Mouse (Mus musculus) urinary bladder, adult 2 months (tissue): ENCODE data around the gene Rin3. TPM values are rescaled to one million over a fixed set of nuclear protein-coding genes. Genes with fewer than 3 reads are reported as not detected.

Source experiments
- DNase-seq: peaks from one replicate; pipeline ENCODE4 v3.0.0; 2022; ENCODE audit warnings: low spot score
- polyA plus RNA-seq: library from polyadenylated mRNA; depleted of rRNA; stranded (reverse); fragments of >200 nt; gene quantifications from 2 replicates; pipeline ENCODE4 v1.2.3, GENCODE M21; 2012

The Rin3 gene
- polyA plus RNA-seq, 1 experiment, result 2.1 TPM

DNA sequence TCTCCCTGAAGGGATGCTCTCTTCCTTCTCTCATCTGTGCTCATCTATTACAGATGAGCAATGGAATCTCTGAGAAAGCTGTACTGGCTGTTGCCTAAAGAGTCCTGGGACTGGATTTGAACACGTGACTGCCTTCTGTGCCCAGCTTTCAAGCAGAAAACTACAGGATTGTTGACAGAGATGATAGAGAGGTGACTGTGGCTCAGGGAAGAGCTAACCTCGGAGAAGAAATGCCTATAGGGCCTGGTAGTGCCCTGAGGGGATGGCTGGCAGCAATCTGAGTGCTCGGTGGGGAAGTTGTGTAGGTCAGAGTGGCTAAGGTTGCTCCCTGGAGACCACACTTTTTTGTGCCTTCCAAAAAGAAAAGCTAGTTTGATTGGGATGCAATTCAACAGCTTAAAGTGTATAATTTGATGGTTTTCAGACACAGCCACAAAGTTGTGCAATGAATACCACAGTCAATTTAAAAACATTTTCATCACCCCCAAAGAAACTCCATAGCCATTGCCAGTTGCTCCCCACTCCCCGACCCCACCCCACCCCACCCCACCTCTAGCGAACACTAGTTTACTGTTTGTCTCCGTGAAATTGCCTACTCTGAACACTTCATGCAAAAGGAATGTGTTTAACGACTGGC is 1.9 kb upstream of the Rin3 start:
- no peak for DNase-seq

DNA sequence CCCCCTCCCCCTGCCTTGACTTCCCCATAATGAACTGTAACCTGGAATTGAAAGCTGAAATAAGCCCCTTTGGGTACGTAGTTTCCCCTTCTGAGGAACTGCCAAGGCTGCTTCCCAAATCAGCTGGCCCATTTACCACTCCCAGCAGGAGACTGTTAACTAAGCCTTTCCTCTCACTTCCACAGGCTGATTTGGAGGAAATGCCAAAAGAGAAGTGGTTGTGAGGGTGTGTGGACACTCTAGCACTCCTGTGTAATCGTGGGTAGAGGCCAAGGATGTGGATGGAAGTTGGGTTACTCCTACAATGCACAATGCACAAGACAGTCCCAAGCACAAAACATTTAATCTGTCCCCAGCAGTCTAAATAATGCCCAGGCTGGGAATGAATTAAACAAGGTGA is 722 bp upstream of the Rin3 start:
- no peak for DNase-seq

DNA sequence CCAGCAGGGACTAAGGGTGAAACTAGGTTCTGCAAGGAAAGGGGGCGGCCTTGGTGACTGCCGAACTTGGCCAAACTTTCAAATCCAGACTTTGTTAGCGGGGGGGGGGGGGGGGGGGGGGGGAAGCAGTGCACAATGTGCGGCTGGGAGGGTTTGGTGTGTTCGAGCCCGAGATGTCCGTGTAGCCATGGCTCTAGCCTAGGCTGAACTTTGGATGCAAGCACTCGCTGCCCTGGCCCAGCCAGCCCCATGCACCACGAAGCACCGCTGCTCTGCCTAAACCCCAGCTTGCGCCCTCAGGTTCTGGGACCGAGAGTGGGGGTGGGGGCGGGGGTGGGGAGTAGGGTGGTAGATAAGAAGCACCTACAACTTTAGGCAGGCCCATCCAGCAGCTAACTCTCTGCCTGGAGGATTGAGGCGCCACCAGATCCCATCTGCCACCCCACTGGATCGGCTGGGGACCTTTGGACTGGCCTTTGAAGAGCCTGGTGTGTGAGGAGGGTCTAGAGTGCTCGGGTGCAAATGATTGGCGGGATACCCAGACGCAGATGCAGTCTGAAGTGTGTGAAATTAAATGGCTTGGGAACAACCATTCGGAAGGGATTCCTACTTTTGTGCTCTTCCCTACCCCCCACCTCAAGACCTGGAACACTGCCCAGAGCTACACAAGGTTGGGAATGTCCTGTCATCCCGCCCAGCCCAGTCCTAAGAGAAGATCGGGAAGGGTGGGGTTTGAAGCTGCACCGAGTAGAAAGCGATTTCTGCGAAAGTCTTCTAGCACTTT is 827 bp downstream of the Rin3 start:
- no peak for DNase-seq

DNA sequence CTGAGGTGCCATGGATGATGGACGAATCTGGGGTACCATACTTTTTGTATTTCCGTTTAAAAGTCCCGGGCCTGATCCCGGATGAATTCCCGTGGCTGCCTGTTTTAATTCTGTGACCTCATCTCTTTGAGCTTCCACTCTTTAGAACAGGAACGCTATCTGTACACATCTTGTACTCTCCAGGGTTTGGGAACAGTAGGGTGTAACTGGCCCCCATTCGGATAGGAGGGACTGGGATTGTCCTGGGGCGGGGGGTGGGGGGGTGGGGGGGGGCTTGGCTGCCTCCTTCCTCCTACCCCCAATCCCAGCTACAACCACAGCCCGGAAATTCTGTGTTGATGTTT is 1.4 kb downstream of the Rin3 start:
- DNase-seq, result no peak

DNA sequence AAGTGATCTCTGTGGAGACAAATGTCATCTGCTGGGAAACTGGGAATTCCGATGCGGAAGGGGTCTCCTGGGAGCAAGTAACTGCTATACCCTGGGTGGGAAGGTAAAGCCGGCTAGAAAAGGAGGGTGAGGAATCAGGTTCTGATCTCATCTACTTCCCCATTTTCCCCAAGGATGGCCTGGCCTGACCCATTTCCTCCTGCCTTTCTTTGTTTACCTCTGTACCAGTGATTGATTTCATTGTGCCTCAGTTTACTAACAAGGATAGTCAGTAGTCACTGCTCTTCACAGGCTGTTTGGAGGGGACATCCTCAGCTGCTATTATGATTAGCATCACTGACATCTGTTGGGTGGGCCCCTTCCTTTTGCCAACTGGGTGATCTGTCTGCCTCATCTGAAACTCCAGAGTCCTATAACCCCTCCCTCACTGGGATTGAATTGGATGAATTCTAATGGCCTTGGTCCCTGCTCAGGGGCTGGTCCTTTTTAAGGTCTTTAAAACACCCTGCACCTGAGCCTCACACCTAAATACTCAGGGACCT is 1.8 kb downstream of the Rin3 start:
- no peak for DNase-seq

DNA sequence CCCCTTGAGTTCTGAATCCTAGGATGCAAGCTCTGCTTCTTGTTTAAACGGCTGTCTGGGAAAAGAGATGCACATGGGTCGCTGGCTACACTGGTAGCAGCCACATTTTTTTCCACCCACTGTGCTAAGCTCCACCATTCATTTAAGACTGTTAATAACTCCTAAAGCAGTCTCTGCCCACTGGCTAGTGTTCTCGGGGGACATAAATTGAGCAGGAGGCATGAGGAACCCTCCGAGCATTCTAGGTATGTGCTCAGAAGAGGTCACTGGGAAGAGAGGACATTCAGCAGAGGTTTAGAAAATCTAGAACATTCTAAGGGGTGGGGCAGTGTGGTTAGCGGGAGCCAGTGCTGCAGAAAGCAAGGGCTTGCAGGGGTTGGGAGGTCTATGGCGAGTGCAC is 2.5 kb downstream of the Rin3 start:
- no peak for DNase-seq

DNA sequence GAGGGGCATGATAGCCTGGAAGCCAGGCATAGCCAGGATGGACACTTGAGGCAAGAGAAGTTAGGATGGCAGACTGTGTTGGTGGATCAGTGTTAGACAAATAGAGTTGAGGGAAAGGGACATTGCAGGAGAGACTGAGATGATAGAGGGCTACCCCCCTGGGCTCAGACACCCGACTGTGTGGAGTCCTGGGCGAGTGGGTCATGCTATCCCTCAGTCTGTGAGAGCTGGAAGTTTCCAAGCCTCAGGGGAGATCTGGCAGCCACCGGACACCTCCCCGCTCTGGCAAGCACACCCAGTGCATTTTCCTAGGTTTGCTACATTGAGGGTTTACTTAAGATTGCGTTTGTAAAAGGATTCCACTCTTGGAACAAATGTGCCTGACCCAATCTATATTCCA is 2.9 kb downstream of the Rin3 start:
- no peak for DNase-seq

DNA sequence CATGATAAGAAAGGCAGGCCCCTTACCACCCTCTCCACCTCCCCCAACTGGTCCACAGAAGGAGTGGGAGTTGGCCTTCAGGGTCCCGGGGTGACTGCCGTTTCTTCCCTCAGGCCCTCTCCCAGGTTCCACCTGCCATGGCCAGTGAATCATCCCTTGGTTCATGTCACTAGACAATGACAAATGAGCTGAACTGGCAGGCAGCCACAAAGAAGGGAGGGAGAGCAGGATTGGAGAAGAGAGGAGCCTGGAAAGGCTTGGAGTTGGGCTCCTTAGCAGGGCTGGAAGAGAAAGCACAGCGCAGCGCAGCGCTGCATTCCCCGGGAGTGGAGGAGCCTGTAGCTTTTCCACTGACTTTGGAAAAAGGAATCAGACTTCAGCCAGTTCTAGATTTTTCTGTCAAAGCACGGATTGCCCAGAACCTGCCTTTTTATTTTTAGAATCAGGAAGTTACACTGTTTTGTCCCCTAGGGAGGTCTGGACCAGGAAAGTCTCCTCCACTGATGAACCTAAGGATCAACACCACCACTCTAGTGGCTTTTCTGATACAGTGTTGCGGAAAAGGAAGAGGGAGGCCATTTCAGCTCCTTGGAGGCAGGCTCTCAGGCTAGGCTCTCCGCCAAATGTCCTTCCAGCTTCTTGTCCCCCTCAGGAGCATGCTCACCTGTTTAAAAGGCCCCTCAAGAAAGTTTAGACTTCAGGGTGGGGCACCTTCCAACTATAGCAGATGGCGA is 4.0 kb downstream of the Rin3 start:
- DNase-seq, result no peak

DNA sequence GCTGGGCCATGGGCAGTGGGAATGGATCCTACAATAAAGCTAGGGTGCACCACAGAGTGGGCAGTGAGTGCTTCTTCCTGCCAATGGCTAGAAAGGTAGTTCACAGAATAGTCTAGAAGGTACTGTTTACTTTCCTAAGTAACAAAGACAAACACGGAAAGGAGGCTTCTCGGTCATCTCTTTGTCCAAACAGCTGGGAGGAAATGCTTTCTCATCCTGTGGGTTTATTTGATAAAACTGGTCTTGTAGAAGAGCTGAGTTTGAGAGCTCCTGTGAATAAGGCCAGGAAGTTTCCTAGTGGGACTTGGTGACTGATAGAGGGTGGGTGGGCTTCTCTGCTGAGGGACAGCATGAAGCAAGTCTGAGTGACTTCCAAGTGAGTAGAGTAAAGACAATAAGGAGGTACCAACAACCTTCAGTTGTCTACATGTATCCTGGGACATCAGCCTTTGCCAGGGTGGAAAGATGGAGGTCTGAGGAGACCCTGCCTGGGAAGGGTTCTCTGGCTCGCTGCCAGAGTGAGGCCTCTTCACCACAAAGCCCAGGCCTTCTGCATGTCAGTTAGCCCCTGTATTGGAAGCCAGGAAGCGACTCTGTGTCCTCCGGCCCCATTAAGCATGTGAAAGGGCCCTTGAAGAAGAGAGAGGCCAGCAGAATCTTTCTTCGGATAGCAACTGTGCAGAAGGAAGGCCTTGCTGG is 5.2 kb downstream of the Rin3 start:
- no peak for DNase-seq

DNA sequence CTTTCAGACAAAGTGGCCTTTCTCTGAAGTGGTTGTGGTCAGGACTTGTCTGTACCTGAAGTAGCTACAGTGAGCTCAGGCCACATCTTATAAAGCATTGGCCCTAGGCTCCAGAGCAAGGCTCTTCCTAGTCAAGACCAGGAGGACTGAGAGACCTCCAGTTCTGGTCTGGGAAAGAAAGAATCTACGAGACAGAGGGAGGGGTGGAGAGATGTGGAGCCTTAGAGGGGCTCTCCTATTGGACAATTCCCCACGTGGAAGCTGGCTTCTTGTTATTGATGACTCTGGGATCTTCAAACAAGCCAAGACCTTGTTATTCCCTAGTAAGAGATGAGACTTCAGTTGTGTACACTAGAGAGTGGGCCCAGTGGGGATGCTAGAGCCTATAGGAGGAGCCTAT is 6.0 kb downstream of the Rin3 start:
- no peak for DNase-seq

DNA sequence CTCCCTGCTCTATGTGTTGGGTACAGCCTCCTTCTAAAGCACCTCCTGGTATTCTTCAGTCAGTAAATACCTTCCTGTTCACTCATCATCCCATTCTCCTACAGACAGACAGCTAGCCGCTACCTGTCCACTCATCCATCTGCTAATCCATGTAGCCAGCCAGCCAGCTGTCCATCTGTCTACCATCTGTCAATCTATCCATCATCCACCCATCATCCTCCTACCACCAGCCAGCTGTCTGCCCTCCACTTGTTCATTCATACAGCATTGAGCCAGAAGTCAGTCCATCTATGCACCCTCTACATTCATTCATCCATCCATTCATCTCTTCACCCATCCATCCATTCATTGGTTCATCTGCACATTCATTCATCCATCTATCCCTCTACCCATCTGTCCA is 6.7 kb downstream of the Rin3 start:
- DNase-seq, result no peak

DNA sequence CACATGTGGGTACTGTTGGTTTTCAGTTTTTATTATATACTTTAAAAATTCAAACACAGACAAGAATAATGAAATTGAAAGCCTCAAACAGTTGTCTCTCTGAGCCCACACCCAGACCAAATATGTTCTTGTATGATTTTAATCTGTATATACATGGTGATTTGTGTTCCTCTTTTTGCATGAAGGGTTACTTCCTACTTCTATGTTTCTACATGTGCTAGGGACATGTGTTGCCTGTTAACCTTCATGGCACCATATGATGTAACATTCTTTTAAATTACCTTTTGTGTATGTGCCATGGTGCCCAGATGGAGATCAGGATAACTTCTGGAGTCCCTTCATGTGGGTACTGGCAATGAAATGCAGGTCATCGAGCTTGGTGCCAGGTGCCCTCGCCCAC is 7.8 kb downstream of the Rin3 start:
- no peak for DNase-seq

DNA sequence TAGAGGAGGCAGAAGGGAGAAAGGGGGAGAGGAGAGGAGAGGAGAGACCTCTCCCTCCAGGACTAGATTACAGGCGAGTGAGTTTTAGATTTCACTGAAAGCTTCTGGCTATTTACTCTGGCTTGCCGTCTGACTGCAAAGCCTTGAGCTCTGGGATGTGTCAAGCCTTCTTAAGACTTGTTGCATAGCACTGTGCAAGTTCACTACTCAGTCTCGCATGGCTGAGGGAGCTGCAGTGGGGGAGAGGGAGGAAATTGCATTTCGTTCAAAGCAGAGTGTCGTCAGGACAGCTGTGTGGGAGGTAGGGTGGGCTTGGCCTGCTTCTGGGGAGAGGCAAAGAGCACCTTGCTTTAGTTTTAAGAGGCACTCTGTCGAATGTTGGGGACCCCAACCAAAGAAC is 8.8 kb downstream of the Rin3 start:
- no peak for DNase-seq

DNA sequence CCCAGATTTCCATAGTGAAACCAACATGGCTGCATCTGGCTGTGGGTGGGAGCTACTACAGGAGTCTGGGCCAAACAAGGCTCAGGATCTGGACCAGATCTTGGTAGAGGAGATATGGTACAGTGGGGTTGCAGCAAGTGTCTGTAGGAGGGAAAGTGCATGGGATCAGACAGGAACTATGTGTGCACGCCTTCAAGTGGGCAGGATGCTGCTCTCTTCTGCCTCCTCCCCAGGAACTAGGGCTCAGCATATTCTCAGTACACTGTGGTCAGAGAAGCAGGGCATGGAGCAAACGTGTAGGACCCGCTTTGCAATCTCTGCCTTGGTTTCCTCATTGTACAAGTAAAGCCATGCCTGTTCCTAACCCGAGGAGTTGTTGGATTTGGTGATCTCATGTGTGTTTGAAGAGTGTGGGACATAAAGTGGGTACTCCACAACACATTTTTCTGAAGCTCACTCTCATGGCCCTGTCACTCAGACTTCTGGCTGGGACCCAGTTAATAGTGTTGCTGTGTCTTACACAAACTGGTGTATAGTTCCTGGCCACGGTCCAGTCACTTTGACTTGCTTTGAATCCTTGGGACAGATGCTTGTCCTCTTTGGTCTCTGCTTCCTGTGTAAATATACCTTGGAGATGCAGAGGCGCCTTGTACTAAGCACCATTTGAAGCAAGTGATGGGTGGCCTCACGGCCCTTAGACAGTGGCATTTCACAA is 9.8 kb downstream of the Rin3 start:
- DNase-seq, result no peak

DNA sequence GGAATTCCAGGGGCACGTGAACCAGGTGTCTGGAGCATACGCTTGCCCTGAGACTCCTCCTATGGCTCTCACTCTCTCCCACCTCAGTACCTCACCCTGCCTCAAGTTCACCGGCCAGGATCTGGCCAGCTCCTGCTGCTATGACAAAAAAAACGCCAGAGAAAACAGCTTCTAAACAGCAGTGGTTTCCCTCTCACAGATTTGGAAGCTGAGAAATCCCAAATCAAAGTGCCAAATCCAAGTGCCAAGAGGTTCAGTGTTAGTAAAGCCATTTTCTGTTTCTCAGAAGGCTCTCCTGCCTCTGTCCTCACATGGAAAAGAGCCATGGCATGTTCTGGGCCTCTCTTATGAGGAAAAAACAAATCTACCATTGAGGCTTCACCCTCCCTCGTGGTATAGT is 11.8 kb downstream of the Rin3 start:
- DNase-seq, result no peak

DNA sequence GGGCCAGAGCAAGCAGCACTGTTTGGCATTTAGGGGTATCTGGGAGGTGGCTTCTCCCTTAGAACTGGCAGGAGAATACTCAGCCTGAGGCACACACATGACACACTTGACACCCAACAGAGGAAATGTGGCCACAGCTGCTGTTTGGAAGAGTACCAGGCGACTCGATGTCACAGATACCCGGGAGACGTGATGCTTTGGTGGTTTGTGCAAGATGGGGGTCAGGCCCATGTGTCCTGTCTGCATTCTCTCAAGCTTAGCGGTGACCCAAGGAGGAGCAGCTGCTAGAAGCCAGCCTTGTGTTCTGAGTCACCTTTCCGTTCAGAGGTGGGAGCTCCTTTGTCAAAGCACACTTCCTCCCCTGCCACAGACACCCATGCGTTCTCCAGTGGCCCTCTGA is 12.4 kb downstream of the Rin3 start:
- no peak for DNase-seq

DNA sequence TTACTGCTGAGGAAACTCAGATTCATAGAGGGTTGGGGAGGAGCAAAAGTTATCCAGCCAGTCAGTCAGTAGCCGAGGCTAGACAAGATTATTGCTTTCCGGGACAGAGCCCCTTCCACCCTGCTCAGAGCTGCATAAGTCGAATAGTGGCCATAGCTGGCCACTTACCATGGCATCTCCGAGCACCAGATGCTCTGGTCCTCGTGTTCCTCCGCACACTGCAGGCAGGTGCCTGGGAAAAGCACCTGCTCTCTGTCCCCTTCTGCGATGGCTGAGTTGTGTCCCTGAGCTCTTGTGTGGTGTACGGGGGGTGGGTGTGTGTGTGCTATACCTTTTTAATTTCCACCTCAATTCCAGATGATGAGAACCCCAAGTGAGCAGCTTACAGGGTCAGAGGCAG is 12.8 kb downstream of the Rin3 start:
- no peak for DNase-seq

DNA sequence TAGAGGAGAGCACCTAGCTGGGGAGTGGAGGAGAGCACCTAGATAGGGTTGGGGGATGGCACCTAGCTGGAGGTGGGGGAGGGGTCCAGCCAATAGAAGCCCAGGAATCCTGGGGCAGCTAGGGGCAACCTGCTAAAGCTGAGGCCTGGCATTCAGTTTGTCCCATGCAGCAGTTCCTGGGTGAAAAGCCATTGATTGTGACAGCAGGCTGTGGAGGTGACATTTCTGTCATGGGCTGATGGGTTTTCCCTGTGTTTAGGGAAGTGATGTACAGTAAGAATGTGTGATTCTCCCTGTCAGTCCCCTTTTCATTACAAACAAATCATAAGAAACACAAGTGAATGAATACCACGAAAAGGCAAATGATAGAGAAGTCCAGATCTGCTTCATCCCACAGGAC is 13.5 kb downstream of the Rin3 start:
- no peak for DNase-seq

DNA sequence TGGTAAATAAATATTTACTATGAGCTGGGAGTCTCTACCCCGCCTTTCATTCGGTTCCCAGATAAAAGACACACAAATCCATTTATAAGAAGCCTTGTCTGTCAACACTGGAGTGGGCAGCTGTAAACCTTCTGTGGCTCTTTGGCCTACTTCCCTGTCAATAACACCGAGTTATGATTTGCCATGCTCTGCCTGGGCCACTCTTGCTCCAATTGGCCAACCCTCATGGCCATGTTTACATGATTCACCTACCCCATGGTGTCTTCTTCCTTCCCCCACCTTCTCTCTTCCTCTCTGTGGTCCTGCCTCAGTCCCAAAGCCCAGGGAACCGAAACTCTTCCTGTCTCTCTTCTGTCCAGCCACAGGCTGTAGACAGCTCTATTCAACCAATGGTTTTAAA is 14.1 kb downstream of the Rin3 start:
- DNase-seq, result no peak

DNA sequence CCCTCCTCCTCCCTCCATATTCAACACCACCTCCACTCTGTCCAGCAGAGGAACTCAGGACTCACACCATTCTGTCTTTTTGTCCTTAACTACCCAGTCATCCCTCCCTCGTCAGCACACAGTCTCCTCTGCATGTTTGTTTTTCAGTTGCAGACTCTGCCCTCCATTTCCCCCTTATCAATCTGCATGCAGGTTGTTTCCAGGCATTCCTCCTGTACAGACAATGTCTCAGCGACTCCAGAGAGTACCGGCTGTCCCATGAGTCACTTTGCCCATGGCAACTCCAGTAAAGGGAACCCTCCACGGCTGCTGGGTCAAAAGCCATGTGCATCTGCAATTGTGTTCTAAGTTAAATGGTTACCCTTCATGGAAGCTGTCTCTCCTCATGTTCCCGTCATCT is 16.4 kb downstream of the Rin3 start:
- DNase-seq, result no peak

DNA sequence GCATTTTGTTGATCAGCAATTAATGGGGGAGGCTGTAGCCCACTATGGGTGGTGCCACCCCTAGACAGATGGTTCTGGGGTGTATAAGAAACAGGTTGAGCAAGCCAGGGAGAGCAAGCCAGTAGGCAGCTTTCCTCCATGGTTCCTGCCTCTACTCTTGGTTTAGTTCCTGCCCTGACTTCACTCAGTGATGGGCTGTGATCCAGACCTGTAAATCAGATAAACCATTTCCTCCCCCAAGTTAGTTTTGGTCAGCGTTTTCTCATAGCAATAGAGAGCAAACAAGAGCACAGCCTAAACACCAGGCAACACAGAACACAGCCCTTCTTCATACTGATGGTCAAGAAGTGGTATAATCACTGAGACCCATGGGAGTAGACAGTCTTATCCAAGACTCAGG is 18.7 kb downstream of the Rin3 start:
- no peak for DNase-seq

DNA sequence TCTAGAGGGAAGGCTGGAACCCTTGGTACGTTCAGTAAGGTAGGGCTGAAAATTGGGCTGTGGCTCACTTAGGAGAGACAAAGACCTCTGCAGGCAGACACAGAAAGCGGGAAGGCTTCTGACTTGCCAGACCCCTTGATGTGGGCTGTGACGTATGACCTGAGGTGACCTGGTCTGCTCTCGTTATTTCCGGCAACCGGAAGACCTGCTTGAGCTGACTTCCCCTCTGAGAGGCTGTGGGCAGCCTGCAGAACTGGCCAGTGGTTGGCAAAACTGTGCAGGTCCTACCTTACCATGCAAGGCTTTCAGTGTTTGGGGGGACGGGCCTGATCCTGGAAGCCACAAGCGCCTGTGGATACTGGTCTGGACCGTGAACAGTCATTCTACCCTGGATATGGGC is 19.5 kb downstream of the Rin3 start:
- no peak for DNase-seq
